In the genomic region with DNA sequence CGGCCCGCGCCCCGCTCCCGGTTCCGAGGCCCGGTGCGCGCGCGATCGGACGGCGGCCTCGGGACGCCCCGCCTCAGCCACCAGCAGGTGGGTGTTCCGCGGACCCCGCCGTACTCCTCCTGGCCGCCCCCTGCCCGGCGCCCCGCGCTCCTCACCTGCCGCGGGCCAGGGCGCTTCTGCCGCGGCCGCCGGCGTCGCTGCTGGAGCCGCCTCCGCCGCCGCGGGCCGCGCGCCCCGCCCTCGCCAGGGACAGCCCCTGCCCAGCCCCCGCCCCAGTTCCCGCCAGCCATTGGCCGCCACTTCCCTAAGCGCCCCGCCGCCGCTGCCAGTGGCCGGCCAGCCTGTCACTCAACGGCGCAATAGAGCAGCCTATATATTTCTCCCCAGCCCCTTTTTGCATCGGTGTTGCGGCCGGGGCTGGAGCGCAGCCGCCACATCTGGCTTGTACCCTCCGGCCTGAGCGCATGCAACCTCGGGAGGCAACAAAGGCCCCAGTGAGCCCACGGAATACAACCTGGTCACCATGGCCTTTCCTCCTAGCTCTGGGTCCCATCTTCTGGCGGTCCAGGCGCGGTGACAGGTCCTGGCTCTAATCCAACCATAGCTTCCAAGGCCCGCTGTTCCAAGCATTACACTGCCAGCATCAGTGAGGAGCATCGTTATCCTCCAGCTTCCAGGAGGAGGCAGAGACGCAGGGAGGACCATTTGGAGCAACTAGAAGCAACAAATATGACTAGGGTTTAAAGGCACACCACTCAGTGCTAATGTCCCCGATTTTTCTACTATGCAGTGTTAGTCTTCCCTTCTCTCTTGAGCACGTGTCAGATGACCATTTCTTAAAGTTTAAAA, we compare ENCODE assay signal across 1 mouse cellular context.
A peak's percentile ranks its signal among the peaks of the same experiment; 100 is the strongest.
TF ChIP-seq lines count a peak whose summit lies in the region.

Gene Mgat4a, minus strand, starts transcription at position 207 of the 849 bp plus-strand sequence.

TF ChIP-seq in CH12.LX, 34 proteins besides CTCF, POLR2A, EP300 and RAD21 (continued from another document):
- TF ChIP-seq ELF1 (IDR thresholded peaks at IDR 0.05; ENCODE audit: low read depth, low read length) (peak; percentile 67; the same call in 1 of the 2 replicates), SIN3A (IDR thresholded peaks at IDR 0.05; ENCODE audit: low read length) (peak; percentile 73), MXI1 (IDR thresholded peaks at IDR 0.05; ENCODE audit: low read depth, low read length) (peak; percentile 70), UBTF (IDR thresholded peaks at IDR 0.05; ENCODE audit: low read depth, low read length) (no peak; the same call in 1 of the 2 replicates), NRF1 (IDR thresholded peaks at IDR 0.05; ENCODE audit: low read depth, low read length) (peak; percentile 65), SMC3 (IDR thresholded peaks at IDR 0.05; ENCODE audit: low read depth, low read length) (peak; percentile 19), POLR2AphosphoS2 (IDR thresholded peaks at IDR 0.05; ENCODE audit: low read depth, low read length) (peak; percentile 94), TBP (conservative IDR thresholded peaks at IDR 0.05; ENCODE audit: low read depth, low read length) (peak; percentile 93), ZNF384 (IDR thresholded peaks at IDR 0.05; ENCODE audit: low read depth, low read length) (no peak), MEF2A (IDR thresholded peaks at IDR 0.05; ENCODE audit: borderline replicate concordance, low read depth, low read length) (peak; percentile 19; the same call in 1 of the 2 replicates), E2F4 (IDR thresholded peaks at IDR 0.05; ENCODE audit: insufficient replicate concordance, low read depth, low read length) (no peak), MYC (IDR thresholded peaks at IDR 0.05; ENCODE audit: low read depth, low read length) (peak; percentile 55; the same call in 1 of the 2 replicates), NELFE (IDR thresholded peaks at IDR 0.05; ENCODE audit: low read depth, low read length) (peak; percentile 97), USF2 (conservative IDR thresholded peaks at IDR 0.05; ENCODE audit: low read depth, low read length) (no peak), KAT2A (IDR thresholded peaks at IDR 0.05; ENCODE audit: insufficient replicate concordance, low read length) (no peak), CHD1 (IDR thresholded peaks at IDR 0.05; ENCODE audit: low read depth, low read length) (no peak), GABPA (IDR thresholded peaks at IDR 0.05; ENCODE audit: insufficient replicate concordance, low read depth, low read length) (no peak), PAX5 (IDR thresholded peaks at IDR 0.05; ENCODE audit: low read length) (no peak), ZMIZ1 (IDR thresholded peaks at IDR 0.05; ENCODE audit: low read depth, low read length) (peak; percentile 96), TCF12 (IDR thresholded peaks at IDR 0.05; ENCODE audit: low read depth, low read length) (peak; percentile 55; the same call in 1 of the 2 replicates), USF1 (IDR thresholded peaks at IDR 0.05; ENCODE audit: low read depth, low read length) (no peak)
